Mouse (Mus musculus): ENCODE results near the gene 3100002H09Rik. TPM values are rescaled to one million over a fixed set of nuclear protein-coding genes. Genes with fewer than 3 reads are reported as not detected.

3100002H09Rik gene
- total and polyA plus RNA-seq, 3 experiments, result not detected

- DNase-seq (ENCODE audit: low read depth, low spot score), result no peak
These were observed 3.6 kb upstream of the 3100002H09Rik start for GRCm38 (mm10) chr4:124614189-124614588.

GRCm38 (mm10) chr4:124611768-124612167, 1.2 kb upstream of the 3100002H09Rik start:
- Histone ChIP-seq H3K27me3 (ENCODE audit: control insufficient read depth in 1 of 2, insufficient read depth in 2 of 2, low read length in 2 of 2) (no peaks in the 10 kb centered on the region; a peak in 1 of 4 replicates), H3K4me1 (ENCODE audit: control insufficient read depth in 1 of 2, insufficient read depth in 2 of 2, low read length in 2 of 2) (peaks cover 3 to 8% of the 10 kb centered on the region in 2 experiments), H3K27ac (ENCODE audit: control insufficient read depth, low read depth, low read length) (no peak overlapping the region), H3K9me3 (replicated peaks; ENCODE audit: insufficient read depth, low read length) (no peaks in the 10 kb centered on the region), H3K36me3 (ENCODE audit: control insufficient read depth in 1 of 2, insufficient read depth in 2 of 2, low read length in 2 of 2) (peaks cover 0 to 8% of the 10 kb centered on the region in 2 experiments; a peak in 2 of 4 replicates), H3K79me2 (ENCODE audit: control insufficient read depth, insufficient read depth, low read length, poor library complexity) (no peaks in the 10 kb centered on the region), H3K9ac (ENCODE audit: control insufficient read depth, low read depth, low read length, poor library complexity, severe bottlenecking) (no peak overlapping the region), H3K4me3 (ENCODE audit: control insufficient read depth in 1 of 2, insufficient read depth in 1 of 2, low read depth in 2 of 2, low read length in 2 of 2) (no peak overlapping the region)
- TF ChIP-seq HCFC1 (IDR thresholded peaks at IDR 0.05; ENCODE audit: low read depth, low read length) (no peak), JUND (IDR thresholded peaks at IDR 0.05; ENCODE audit: low read depth, low read length) (no peak), CHD2 (IDR thresholded peaks at IDR 0.05; ENCODE audit: low read length) (no peak), SMC3 (IDR thresholded peaks at IDR 0.05; ENCODE audit: low read depth, low read length) (no peak), MXI1 (IDR thresholded peaks at IDR 0.05; ENCODE audit: low read depth, low read length) (no peak), NELFE (IDR thresholded peaks at IDR 0.05; ENCODE audit: low read depth, low read length) (no peak), POLR2AphosphoS5 (IDR thresholded peaks at IDR 0.05; ENCODE audit: borderline replicate concordance, low read depth, low read length) (no peak), RAD21 (IDR thresholded peaks at IDR 0.05; ENCODE audit: low read depth, low read length) (no peak), ETS1 (IDR thresholded peaks at IDR 0.05; ENCODE audit: low read depth, low read length) (no peak), ELF1 (IDR thresholded peaks at IDR 0.05; ENCODE audit: low read depth, low read length) (no peak), USF2 (IDR thresholded peaks at IDR 0.05; ENCODE audit: borderline replicate concordance in 1 of 2, insufficient read depth in 1 of 2, low read depth in 1 of 2, low read length in 2 of 2) (no peak), CTCF (IDR thresholded peaks at IDR 0.05 in 2 of 3, conservative IDR thresholded peaks at IDR 0.05 in 1 of 3; ENCODE audit: control insufficient read depth in 1 of 3, insufficient read depth in 1 of 3, low read depth in 2 of 3, low read length in 3 of 3, poor library complexity in 1 of 3, severe bottlenecking in 1 of 3) (no peak), MYC (IDR thresholded peaks at IDR 0.05; ENCODE audit: low read depth, low read length) (no peak), ZKSCAN1 (IDR thresholded peaks at IDR 0.05; ENCODE audit: low read depth, low read length) (no peak), UBTF (IDR thresholded peaks at IDR 0.05; ENCODE audit: borderline replicate concordance, insufficient read depth, low read depth, low read length) (no peak), SIN3A (IDR thresholded peaks at IDR 0.05; ENCODE audit: low read length) (no peak)
- no peak for DNase-seq (ENCODE audit: low read depth, low spot score)

More at GRCm38 (mm10) chr4:124614189-124614588, 3.6 kb upstream of the 3100002H09Rik start:
- no peaks in the 10 kb centered on the region for H3K79me2 ChIP-seq (ENCODE audit: control insufficient read depth, insufficient read depth, low read length, poor library complexity)
- H3K36me3 ChIP-seq (ENCODE audit: control insufficient read depth in 1 of 2, insufficient read depth in 2 of 2, low read length in 2 of 2), result no peaks in the 10 kb centered on the region
- no peak overlapping the region for H3K9ac ChIP-seq (ENCODE audit: control insufficient read depth, low read depth, low read length, poor library complexity, severe bottlenecking)
- H3K4me3 ChIP-seq (ENCODE audit: control insufficient read depth in 1 of 2, insufficient read depth in 1 of 2, low read depth in 2 of 2, low read length in 2 of 2), result no peak overlapping the region
- H3K27me3 ChIP-seq (ENCODE audit: control insufficient read depth in 1 of 2, insufficient read depth in 2 of 2, low read length in 2 of 2), result no peaks in the 10 kb centered on the region; a peak in 1 of 4 replicates
- H3K27ac ChIP-seq (ENCODE audit: control insufficient read depth, low read depth, low read length), result no peak overlapping the region
- TF ChIP-seq CHD2 (IDR thresholded peaks at IDR 0.05; ENCODE audit: low read length) (no peak), POLR2A (IDR thresholded peaks at IDR 0.05; ENCODE audit: control insufficient read depth in 1 of 2, insufficient read depth in 1 of 2, low read depth in 1 of 2, low read length in 2 of 2, poor library complexity in 1 of 2) (no peak), TCF12 (IDR thresholded peaks at IDR 0.05; ENCODE audit: low read depth, low read length) (no peak), CHD1 (IDR thresholded peaks at IDR 0.05; ENCODE audit: low read depth, low read length) (no peak), ZC3H11A (IDR thresholded peaks at IDR 0.05; ENCODE audit: low read depth, low read length) (no peak), ZKSCAN1 (IDR thresholded peaks at IDR 0.05; ENCODE audit: low read depth, low read length) (no peak), ETS1 (IDR thresholded peaks at IDR 0.05; ENCODE audit: low read depth, low read length) (no peak), GATA1 (IDR thresholded peaks at IDR 0.05; ENCODE audit: low read depth, low read length) (no peak), BHLHE40 (IDR thresholded peaks at IDR 0.05; ENCODE audit: borderline replicate concordance, low read depth, low read length) (no peak), E2F4 (IDR thresholded peaks at IDR 0.05; ENCODE audit: borderline replicate concordance, low read depth, low read length) (no peak), MAFK (IDR thresholded peaks at IDR 0.05; ENCODE audit: borderline replicate concordance, low read depth, low read length) (no peak), USF1 (IDR thresholded peaks at IDR 0.05; ENCODE audit: low read depth, low read length) (no peak), GABPA (IDR thresholded peaks at IDR 0.05; ENCODE audit: low read depth, low read length) (no peak), JUND (IDR thresholded peaks at IDR 0.05; ENCODE audit: low read depth, low read length) (no peak), POLR2AphosphoS2 (IDR thresholded peaks at IDR 0.05; ENCODE audit: low read length) (no peak), EP300 (IDR thresholded peaks at IDR 0.05; ENCODE audit: low read depth in 1 of 2, low read length in 2 of 2) (no peak), MXI1 (IDR thresholded peaks at IDR 0.05; ENCODE audit: low read depth, low read length) (no peak), MEF2A (IDR thresholded peaks at IDR 0.05; ENCODE audit: extremely low read depth, insufficient replicate concordance, low read depth, low read length, poor library complexity, severe bottlenecking) (no peak), SIN3A (IDR thresholded peaks at IDR 0.05; ENCODE audit: low read length) (no peak)
- H3K9me3 ChIP-seq (replicated peaks; ENCODE audit: insufficient read depth, low read length), result no peaks in the 10 kb centered on the region
- no peaks in the 10 kb centered on the region for H3K4me1 ChIP-seq (ENCODE audit: control insufficient read depth in 1 of 2, insufficient read depth in 2 of 2, low read length in 2 of 2)

All from MEL (cell line).